Mouse (Mus musculus): Measurements from ENCODE around the gene Hist1h2bm.
"Not testable (repeated sequence)": the region's sequence is repeated elsewhere in the genome, so short reads cannot be mapped to it uniquely, and the experiment has no call there.

Gene Hist1h2bm

DNA sequence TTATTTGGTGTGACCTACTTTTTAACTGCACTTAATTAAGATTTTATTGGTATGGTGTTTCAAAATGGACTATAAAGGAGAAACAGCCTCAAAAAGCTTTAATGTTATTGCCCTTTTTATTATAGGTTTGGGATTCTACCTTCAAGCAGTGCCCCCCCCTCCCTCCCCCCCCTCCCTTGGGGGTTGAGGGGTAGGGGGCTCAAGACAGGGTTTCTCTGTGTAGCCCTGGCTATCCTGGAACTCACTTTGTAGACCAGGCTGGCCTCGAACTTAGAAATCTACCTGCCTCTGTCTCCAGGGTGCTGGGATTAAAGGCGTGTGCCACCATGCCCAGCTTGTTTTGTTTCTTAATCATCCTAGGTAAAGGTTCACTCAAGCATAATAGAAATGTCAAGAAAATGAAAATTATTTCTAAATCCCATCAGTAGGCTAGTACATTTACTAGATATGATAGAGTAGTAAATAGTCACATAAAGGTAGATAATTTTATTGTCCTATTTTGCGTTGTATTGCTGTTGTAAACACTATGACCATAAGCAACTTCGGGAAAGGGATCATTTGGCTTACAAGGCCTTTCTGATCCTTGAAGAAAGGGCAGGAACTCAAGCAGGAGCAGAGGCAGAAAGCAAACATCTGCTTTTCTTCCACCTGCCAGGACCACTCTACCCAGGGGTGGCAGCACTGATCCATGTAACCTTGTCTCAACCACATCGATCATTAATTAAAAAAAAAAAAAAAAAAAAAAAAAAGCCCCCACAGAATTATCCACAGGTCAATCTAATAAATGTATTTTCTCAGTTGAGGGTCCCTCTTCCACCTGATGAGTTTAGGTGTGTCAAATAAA, 1.4 kb downstream of the Hist1h2bm start:
- in situ Hi-C loops (cut with MboI, MseI), result loop anchor here (5.0 to 25.0 kb wide), 3 partner anchors 314 to 1849 kb away; partner anchors contain the start of genes Hist1h2ad, Hist1h2ae, Hist1h2ah and Hist1h2bf

DNA sequence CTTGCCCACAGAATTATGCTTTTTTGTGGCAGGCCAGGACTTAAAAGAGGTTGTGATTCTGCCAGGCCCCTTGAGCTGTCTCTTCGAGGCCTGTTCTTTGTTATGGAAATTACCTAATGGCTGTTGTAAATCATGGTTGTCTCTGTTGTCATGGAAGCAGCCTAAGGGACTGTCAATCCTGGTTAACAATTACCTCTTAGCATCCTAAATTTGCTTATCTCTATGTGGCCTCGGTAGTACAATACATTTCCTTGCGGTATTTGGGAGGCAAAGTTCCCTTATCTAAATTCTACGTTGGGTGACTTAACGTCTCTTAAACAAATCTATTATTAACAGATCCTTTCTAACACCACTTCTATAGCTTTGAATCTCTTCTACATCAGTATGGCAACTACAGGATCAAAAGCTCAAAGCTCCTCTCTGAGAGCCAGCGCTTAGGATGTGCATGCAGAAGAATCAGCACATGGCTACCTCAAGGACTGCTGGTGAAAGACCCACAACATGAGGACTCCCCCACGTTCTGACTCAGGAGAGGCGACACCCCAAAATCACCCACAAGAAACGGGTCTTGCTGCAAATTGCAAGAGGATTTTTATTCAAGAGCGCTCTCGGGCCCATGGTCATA, 6.2 kb downstream of the Hist1h2bm start:
- in situ Hi-C loops (cut with MboI, MseI), result no loop called here

DNA sequence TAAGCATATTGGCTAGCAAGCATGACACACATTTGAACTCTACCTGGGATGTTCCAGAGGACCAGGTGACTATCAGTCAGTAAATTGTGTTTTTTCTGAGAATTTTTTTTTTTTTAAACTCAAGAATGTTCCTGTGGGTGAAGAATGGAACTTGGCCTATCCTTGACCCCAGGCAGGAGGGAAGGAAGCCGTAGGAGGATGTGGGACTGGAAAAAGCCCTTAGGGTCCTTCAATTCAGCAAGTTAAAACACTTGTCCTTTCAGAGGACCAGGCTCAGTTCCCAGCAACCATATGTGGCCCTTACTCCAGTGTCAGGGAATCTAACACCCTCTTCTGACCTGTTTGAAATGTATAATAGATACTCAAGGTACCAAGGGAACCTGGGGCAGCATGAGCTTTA, 7.7 kb downstream of the Hist1h2bm start:
- in situ Hi-C loops (cut with MboI, MseI), result no loop called here

DNA sequence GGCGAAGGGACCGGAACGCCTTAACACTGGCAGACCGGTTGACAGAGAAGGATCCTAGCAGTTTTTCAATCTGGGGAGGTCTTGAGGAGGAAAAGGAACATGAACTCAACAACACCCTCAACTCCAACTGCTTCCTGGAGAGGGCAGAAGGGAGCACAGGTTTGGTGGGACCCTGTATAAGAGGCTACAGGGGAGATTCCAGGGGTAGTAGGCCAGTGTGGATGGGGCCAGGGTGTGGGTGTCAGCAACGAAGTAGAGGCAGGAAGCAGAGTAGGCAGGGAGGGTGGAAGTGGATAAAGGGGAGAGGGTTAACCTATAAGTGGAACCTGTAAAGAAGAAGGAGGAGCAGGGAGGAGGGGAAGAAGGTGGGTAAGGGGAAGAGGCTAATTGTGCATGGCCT, 11.6 kb downstream of the Hist1h2bm start:
- in situ Hi-C loops (cut with MboI, MseI), result no loop called here

DNA sequence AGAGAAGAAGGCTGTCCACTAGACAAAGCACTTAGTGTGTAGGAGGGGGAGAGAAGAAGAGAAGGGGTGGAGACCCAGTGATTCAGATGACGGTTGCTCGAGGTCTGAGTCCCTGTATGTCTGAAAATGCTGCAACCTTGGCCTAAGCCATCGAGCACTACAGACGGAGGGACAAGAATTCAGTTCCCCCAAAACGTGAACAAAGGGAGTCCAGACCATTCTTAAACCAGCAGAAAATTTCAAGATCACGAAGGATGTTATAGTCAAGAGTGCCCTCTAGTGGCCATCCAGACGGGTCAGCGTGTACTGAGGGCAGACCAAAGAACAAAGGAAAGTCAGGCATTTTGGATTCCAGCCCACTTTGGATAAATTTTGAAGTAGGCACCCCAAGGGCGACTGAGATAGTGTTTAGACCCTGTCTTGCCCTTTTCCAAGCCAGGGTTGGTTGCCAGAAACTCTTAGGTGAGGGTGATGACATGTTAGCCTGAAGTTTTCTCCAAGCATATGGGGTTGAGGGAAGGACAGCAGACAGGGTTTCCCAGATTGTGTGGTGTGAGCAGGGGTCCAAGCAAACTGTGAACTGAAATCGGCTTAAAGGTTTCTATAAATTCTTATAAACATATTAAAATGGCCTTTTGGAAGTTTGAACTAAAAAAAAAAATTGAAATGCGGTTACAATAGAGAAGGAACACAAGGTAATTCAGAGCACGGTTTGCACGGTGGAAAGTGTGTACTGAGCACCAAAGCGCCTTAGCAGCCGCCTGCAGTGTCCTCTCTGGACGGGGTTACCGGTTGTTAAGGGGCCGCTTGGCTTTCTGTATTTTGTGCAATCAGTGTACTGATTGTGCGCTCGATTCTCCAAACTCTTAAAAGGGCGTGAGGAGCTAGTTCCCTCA, 12.4 kb downstream of the Hist1h2bm start:
- in situ Hi-C loops (cut with MboI, MseI), result no loop called here

DNA sequence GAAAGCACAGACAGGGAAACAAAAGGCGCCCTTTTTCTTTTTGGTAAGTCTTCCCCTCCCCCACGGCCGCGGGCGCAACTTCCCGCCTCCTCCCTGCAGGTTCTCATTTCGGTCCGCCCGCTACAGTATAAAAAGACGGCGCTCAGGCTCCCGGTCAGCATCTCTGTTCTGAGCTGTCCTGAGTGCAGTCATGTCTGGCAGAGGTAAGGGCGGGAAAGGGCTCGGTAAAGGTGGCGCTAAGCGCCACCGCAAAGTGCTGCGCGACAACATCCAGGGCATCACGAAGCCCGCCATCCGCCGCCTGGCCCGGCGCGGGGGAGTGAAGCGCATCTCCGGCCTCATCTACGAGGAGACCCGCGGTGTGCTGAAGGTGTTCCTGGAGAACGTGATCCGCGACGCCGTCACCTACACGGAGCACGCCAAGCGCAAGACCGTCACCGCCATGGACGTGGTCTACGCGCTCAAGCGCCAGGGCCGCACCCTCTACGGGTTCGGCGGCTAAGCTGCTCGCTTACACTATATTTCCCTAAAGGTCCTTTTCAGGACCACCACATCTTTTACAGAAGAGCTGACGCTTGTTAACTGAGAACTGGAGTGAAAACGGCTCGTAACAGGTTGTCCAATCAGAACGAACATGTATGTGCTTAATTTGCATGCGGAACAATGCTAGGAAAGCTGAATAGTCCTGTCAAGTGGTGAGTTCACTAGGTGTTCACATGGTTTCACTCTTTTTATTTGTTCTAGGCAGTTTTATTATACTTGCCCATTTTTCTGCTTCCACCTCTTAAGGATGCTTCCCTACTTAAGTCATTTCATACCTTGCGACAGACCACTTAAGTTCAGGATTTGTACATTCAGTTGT, 13.3 kb downstream of the Hist1h2bm start, which contains the start of gene Hist1h4j:
Hist1h4j (plus strand) TSS at position 159 of the 862 bp plus-strand sequence.
- in situ Hi-C loops (cut with MboI, MseI), result loop anchor here (5.0 kb wide), 1 partner anchor 47 kb away; the partner anchor contains the start of genes Hist1h1b and Hist1h3i

DNA sequence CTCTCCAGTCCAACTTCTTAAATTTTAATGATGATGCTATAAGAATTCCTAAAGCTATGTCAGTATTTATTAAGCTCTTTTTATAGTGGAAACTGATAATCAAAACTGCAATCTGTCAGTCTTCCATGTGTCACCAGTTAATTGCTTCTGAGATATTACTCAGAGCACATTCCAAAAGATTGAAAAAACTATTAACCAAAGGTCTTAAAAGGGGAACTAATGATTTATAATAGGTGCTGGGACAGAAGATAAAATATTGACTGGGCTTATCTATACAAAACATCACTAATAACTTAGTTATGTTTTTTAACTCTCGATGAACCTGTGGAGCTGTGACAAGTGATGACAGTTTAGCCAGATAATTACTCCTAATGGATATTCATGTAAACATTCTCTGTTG, 23.2 kb downstream of the Hist1h2bm start:
- in situ Hi-C loops (cut with MboI, MseI), result no loop called here

DNA sequence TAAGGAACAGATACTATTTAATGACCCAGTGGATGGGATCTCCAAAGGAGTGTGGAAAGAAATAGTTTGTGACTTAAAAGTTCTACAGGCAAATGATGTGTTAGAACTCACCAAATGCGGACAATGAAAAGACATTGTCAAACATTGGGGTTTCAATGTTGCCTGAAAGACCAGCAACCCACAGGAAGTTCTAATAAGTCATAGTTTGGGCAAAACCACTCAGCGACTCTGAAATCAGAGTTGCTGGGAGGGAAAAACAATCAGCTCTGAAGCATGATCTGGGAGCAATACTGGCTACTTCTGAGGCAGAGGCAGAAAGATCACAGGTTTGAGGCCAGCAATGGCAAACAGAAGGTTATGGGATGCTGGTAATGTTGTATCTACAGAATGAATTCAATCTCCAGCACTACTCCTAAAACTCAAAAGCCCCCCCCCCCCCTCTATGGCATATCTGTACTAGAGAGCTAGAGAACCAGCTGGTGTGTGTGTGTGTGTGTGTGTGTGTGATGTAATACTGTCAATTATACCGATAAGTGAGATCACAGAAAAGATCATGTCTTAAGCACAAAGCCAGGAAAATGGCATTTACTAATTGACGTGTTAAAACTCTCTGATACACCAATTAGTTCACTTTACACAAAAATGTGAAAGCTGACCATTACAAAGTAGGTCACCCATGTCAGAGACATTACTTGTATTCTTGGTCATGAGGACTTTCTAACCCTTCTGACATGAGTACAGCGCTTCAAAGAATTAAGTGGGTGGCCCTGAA, 27.7 kb downstream of the Hist1h2bm start:
- in situ Hi-C loops (cut with MboI, MseI), result no loop called here

DNA sequence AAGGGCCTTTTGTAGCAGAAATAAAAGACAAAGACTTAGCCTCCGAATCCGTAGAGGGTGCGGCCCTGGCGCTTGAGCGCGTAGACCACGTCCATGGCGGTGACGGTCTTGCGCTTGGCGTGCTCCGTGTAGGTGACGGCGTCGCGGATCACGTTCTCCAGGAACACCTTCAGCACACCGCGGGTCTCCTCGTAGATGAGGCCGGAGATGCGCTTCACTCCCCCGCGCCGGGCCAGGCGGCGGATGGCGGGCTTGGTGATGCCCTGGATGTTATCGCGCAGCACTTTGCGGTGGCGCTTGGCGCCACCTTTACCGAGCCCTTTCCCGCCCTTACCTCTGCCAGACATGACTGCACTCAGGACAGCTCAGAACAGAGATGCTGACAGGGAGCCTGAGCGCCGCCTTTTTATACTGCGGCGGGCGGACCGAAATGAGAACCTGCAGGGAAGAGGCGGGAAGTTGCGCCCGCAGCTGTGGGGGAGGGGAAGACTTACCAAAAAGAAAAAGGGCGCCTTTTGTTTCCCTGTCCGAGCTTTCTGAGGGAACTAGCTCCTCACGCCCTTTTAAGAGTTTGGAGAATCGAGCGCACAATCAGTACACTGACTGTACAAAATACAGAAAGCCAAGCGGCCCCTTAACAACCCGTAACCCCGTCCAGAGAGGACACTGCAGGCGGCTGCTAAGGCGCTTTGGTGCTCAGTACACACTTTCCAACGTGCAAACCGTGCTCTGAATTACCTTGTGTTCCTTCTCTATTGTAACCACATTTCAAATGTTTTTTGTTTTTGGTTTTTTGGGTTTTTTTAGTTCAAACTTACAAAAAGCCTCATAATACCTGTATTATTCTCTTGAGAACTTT, 28.5 kb downstream of the Hist1h2bm start, which contains the start of gene Hist1h4k:
Hist1h4k (minus strand) TSS at position 347 of the 859 bp plus-strand sequence.
- in situ Hi-C loops (cut with MboI, MseI), result not testable (repeated sequence)

DNA sequence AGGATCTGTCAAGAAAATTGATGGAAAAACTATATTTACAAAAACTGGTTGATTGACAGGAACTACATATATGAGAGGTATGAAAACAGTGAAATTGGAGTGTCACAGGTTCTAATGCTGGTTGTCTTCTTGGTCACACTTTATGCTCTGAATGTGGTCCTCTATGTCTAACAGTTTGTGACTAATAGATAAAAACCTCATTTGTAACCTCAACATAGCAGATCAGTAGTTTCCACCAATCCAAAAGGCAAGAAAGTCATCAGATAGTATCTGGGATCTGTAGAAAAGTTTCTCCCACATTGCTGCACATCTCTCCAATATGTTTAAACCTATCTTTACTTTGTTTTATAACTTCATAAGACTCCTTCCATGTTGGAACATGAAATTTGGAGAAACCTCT, 29.6 kb downstream of the Hist1h2bm start:
- in situ Hi-C loops (cut with MboI, MseI), result no loop called here

DNA sequence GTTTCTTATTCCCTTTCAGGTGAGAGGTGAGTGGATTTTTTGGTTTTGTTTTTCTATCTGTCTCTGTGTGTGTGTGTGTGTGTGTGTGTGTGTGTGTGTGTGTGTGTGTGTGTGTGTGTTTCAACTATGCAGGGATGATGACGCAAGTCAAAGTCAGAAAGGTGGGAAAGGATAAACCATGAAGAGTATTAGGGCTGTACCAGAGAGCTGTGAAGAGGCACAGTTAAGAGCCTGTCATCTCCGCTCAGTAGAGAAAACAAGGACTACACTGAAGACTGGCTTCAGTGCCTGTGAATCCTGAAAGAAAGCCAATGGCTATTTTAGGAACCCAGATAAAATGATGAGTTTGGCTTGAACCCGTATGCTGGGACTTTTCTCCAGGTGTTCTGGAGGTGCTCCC, 30.0 kb downstream of the Hist1h2bm start:
- in situ Hi-C loops (cut with MboI, MseI), result no loop called here

DNA sequence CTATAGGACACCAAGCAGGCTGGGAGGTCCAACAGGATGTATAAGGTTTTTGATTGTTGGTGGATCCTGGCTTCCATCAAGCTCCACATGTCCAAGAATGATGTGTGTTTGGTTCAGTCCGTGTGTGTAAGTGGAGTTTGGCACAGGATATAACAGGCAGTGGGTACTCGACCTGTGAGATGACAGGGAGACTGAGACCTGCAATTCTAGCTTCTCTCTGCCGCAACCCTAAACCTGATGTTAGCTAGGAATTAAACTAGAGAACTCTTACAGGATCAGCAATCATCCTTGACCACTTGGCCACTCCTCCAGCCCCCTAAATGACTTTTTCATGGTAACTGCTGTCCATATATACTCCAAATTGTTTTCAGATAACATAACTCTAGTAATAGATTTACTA, 30.5 kb downstream of the Hist1h2bm start:
- in situ Hi-C loops (cut with MboI, MseI), result no loop called here

DNA sequence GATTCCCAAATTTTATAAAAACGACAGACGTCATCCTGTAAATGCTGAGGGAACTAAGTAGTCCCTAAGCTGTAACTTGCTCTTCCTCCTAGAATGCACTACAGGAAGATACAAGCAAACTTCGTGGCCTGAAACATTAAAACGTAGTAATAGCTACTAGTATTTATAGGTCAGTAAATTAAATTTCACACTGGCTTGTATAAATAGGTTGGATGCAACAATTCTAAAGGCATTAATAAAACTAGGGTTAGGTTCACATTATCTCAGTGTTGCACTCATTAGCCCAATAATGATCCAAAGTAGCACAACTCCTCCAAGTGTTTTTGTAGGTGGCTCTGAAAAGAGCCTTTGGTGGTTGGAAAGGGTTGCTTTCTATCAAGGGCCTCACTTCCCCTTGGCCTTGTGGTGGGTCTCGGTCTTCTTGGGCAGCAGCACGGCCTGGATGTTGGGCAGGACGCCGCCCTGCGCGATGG, 31.2 kb downstream of the Hist1h2bm start:
- in situ Hi-C loops (cut with MboI, MseI), result no loop called here

DNA sequence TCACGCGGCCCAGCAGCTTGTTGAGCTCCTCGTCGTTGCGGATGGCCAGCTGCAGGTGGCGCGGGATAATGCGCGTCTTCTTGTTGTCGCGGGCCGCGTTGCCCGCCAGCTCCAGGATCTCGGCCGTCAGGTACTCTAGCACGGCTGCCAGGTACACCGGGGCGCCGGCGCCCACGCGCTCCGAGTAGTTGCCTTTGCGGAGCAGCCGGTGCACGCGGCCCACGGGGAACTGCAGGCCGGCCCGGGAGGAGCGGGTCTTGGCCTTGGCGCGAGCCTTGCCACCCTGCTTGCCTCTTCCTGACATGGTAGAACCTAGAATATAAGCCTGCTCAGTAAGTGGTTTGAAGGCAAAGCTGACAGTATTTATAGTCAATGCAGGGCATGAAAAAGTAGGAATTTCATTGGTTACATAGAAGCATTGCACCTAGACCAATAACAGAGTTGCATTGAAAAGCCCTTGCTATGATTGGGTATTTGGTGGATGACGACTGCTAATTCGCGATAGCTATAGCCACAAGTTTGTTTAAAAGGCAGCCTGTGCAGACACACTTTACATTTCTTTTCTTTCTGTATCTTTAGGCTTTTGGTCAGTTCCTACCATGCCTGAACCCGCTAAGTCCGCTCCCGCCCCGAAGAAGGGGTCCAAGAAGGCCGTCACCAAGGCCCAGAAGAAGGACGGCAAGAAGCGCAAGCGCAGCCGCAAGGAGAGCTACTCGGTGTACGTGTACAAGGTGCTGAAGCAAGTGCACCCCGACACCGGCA, 31.9 kb downstream of the Hist1h2bm start, which contains the start of the genes Hist1h2ak and Hist1h2bn:
Hist1h2ak (minus strand) TSS at position 304 of the 762 bp plus-strand sequence.
Hist1h2bn (plus strand) TSS at position 600 of the 762 bp plus-strand sequence.
- in situ Hi-C loops (cut with MboI, MseI), result not testable (repeated sequence)

DNA sequence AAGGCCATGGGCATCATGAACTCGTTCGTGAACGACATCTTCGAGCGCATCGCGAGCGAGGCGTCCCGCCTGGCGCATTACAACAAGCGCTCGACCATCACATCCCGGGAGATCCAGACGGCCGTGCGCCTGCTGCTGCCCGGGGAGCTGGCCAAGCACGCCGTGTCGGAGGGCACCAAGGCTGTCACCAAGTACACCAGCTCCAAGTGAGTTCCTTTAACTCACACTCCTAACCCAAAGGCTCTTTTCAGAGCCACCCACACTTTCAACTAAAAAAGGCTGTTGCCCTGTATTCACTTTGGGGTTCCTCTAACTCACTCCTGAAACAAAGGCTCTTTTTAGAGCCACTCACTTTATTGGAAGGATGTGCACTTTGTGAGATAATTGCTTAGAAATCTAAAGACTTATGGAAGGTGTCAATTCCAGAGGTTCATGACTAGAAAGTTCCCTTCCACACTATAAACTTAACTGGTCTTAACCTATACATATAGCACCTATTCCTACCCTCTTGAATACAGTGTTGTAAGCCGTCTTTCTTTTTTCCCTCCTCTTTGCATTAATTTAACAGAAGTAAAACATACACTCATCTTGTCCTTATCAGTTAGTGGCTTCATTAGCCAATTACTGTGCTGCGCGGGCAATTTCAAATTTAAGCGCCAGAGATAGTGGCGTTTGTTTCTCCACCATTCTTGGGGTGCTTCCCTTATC, 32.6 kb downstream of the Hist1h2bm start:
- in situ Hi-C loops (cut with MboI, MseI), result not testable (repeated sequence)

DNA sequence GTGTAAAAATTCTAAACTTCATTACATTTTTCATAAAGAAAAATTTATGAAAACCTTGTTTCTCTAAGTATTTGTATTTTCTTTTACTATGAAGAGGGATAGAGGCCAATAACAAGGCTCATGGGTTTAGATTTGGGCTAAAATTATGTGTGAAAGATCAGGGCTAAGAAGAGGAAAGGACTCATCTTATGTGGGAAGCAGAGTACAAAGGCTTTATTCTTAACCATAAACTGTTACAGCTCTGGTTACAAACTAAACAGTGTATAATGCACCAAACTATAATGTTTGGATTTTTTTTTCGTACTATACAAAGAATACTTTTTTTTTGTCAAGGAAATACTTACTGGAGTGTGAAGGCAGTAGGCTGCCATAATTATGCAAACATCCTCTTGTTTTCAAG, 33.9 kb downstream of the Hist1h2bm start:
- in situ Hi-C loops (cut with MboI, MseI), result no loop called here
